Mouse (Mus musculus) spleen, adult 2 months (tissue): ENCODE results near the gene Tmed1.

ENCODE experiments used
- CTCF ChIP-seq: fragments of 200-500 bp; IDR thresholded peaks from 2 replicates; pipeline ENCODE4 v1.5.1; 2011; ENCODE audit warnings: mild to moderate bottlenecking, inconsistent platforms; ENCODE audit not compliant: insufficient read depth, insufficient read length, insufficient replicate concordance; ENCODE audit errors: extremely low read depth
- POLR2A ChIP-seq: fragments of 200-500 bp; IDR thresholded peaks from 2 replicates; pipeline ENCODE4 v1.6.1; 2011; ENCODE audit warnings: low read depth, low read length, inconsistent platforms

DNA sequence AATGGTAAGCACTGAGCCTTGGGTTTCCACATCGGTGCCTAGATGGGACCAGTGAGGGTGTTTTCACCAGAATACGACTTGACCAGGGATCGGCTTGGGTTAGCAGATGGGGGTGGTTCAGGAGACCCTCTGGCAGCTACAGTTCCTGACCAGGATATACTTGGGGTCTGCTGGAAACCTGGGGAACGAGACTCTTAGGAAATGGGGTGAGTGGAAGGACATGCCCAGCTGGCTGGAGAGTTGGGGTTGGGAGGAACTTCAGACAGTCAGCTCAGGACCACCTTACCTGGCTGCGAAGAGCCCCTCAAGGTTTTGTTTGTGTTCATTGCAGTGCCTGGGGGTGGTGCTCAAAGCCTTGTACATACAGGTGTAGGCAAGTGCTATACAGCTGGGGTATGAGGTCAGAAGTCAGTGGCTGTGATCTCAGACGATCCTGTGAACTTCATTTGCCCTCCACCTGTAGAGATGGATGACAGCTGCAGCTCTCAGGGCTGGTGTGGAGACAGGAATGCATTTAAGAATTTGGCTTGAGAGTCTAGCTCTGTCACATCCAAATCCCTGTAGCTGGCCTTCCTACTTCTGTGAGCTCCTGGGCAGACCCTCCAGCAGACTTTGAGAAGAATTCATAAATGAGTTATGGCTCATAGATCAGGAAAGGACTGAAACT, 43.7 kb upstream of the Tmed1 start:
- TF ChIP-seq POLR2A, result no peak
- TF ChIP-seq CTCF, result no peak
